Mouse (Mus musculus) ovary, adult 2 months (tissue): ENCODE results near the gene Car7. TPM values are rescaled to one million over a fixed set of nuclear protein-coding genes. Genes with fewer than 3 reads are reported as not detected.

Experiments
- polyA plus RNA-seq: library from polyadenylated mRNA; depleted of rRNA; stranded (reverse); fragments of >200 nt; gene quantifications from 2 replicates; pipeline ENCODE4 v1.2.3, GENCODE M21; 2012; rRNA removed

Gene Car7
- 6.4 and 6.6 TPM in 2 replicates for polyA plus RNA-seq

DNA sequence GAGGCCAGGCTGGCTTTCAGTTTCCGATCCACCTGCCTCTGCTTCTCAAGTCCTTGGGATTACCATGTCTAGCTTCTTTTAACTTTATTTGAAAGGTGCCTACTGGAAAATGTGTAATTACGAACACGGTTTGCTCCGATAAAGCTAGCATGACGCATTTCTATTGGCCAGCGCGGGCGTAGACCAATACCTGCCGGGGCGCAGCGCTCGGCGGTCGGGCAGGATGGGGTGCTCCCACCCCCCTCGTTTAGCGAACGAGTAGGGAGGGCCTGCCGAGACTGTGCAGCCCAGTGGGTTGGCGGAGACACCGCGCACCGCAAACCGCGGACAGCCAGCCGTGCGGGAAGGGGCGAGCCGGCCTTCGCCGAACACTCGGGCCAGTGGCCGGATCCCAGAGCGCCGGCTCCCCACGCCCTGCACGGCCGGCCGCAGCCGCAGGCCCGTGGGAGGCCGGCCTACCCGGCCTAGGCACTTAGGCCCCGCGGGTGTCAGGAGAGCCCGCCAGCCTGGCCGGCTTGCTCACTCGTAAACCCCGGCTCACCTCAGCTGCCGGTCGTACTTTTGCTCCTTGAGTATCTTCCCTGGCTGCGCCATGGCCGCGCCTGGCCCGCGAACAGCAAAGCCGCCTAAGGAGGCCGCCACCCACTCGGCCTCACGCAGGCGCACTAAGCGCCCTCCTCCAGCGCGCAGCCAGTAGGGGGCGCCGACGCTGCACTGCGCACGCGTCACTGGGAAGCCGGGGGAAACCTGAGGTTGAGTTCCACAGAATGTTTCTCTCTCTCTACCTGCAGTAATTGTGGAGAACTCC lies at the start of gene Car7, which contains the start of gene Nae1:
Car7 (plus strand) TSS at position 719 of the 808 bp plus-strand sequence.
Nae1 (minus strand) TSS at position 667 of the 808 bp plus-strand sequence.

DNA sequence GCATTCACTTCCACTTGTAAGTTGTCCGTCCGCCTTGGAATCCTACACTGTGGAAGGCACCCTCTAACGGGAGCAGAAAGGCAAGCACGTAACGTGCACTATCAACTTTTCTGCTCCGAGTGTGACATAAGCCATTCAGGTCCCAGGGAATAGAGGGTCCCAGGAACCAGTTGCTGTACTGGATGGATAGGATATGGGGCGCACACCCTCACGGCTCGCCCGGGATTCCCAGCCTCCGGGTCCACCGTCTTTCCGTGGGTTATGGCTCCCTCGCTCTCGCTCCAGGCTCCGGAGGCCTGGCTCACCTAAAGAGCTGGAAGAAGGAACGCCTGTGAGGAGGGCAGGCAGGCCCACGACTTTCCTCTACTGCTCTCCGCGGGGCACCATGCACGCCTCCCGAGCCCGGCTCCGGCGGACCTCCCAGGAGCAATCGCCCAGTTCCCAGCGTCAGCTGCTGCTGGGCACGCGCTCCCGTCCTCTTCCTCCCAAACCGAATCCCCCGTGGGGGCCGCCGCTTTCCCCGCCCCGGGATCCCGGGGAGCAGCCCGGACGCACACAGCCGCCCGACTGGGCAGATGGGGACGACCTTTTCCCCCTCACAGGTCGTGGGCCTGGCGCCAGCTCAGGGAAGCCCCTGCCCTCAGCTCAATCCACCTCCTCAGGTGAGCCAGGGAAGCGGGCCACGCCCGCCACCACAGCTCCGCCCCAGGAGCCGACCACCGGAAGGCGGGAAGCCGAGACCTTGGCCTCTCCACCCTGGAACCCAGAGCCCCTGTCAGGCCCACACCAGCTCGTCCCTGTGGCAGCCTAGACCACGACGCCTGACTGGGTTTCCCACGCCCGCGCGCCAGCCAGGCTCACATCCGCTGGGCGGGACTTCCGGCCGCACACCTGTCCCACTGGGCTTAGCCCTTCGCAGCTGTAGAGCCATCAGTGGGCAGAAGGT lies 25.2 kb upstream of the Car7 start, which contains the start of gene Terb1:
Terb1 (minus strand) TSS at position 850 of the 946 bp plus-strand sequence.

DNA sequence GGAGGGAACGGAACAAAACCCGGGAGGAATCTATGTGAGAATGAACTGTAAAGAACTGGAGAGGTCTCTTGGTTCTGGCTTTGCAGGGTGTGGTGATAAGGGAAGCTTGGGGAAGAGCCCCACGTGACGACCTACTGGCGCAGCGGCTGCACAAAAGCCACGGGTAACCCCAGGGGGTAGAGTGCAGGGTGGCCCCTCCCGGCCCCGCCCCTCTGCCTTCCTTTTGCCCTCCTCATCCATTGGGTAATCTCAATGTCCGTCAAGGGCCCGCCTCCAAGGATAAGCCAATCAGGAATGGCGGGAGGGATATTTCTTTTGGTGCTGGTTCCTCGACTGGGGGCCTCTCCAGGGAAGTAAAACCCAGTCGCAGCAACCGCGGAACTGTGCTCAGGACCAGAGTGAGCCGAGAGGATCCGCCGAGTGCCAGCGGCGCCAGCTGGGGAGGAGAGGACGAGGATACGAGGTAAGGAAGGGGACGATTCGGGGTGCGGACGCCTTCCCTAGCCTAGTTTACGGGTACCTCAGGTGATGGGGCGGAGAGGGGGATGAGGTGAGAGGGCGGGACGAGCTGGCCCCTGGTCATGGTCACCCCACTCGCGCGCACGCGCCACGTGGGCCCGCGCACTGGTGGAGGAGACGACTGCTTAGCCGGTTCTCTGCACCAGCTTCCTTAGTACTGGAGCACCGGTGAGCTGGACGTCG lies 56.8 kb downstream of the Car7 start, which contains the start of gene Pdp2:
Pdp2 (plus strand) TSS at position 319 of the 702 bp plus-strand sequence.

Other genes starting within 250 kb of the Car7 start
- gene Cmtm2a, start 241.5 kb upstream of the Car7 start, polyA plus RNA-seq: 3.2 and 4.2 TPM in 2 replicates
- 1.3 and 2.6 TPM in 2 replicates for gene Gm45711, start 224.6 kb upstream of the Car7 start, polyA plus RNA-seq
- 0.07 and 0.14 TPM in 2 replicates for gene Cmtm1, start 224.5 kb upstream of the Car7 start, polyA plus RNA-seq
- gene Gm11020, start 213.1 kb upstream of the Car7 start, polyA plus RNA-seq: not detected in 2 replicates
- 0.19 TPM in 1 of 2 replicates, not detected in the other for gene Cmtm2b, start 212.5 kb upstream of the Car7 start, polyA plus RNA-seq
- gene Cmtm3, start 195.3 kb upstream of the Car7 start, polyA plus RNA-seq: 554 and 599 TPM in 2 replicates
- 18.6 and 19.0 TPM in 2 replicates for gene Cmtm4, start 138.9 kb upstream of the Car7 start, polyA plus RNA-seq
- gene Dync1li2, start 91.6 kb upstream of the Car7 start, polyA plus RNA-seq: 14.7 and 16.0 TPM in 2 replicates
- 0.13 and 0.15 TPM in 2 replicates for gene Terb1, start 24.8 kb upstream of the Car7 start, polyA plus RNA-seq
- 3.4 and 5.2 TPM in 2 replicates for gene Nae1, start 52 bp upstream of the Car7 start, polyA plus RNA-seq
- gene Pdp2, start 56.8 kb downstream of the Car7 start, polyA plus RNA-seq: 6.2 and 6.5 TPM in 2 replicates
- 7.8 and 11.6 TPM in 2 replicates for gene Cdh16, start 89.7 kb downstream of the Car7 start, polyA plus RNA-seq
- gene Rrad, start 96.6 kb downstream of the Car7 start, polyA plus RNA-seq: 28.2 and 29.4 TPM in 2 replicates
- gene Ciao2b, start 107.3 kb downstream of the Car7 start, polyA plus RNA-seq: 35.4 and 51.4 TPM in 2 replicates
- gene Ces2a, start 199.3 kb downstream of the Car7 start, polyA plus RNA-seq: 11.4 and 18.0 TPM in 2 replicates